Mouse (Mus musculus) adrenal gland, adult 2 months (tissue): ENCODE measurements around the gene Morc1. TPM values are rescaled to one million over a fixed set of nuclear protein-coding genes. Genes with fewer than 3 reads are reported as not detected.

Source experiments
- DNase-seq: peaks from one replicate; pipeline ENCODE4 v3.0.0; 2021
- polyA plus RNA-seq: library from polyadenylated mRNA; depleted of rRNA; stranded (reverse); fragments of >200 nt; gene quantifications from 2 replicates; pipeline ENCODE4 v1.2.3, GENCODE M21; 2012
- total RNA-seq, 2 experiments: library from RNA; stranded (reverse); gene quantifications; 2 replicates each; pipeline ENCODE4 v1.2.3; 2021

The Morc1 gene
- total and polyA plus RNA-seq, 3 experiments: not detected

DNA sequence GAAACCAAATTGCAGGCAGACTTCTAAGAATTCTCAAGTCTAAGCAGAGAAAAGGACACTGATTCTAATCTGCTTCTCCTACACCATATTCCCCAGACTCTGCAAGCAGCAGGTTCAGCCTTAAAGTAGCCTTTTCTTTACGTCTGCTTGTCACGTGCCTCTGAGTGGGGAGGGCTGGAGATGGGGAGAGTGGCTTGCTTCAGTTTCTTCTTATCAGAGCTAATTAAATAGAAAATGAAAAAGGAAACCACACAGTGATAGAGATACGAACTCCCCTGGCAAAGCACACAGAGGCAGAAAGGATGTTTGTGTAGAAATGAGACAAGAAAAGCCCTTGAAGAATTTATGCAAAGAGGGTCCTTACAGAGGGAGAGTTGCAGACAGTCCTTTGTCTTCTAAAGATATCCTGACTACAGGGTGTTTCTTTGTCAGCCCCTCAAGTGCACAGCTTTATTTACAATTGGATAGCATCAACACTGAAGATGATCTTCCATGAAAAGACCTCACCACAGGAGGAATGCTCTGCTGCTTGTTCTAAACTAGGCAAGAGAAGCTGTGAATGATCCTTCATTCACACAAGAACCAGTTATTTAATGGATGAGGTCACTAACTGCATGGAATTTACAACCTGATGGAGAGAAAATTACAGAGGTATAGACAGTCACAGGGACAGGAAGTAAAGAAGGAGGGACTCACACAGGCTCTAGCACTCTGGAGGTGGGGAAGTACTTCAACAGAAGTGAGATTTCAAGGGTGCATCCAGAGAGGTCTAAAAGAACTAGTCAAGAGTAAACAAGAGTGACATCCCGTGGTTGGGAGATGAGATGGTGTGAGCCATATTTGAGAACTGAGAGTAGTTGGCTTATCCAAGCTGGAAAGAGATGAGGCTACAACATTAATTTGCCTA lies 44.1 kb downstream of the Morc1 start:
- DNase-seq: no peak

DNA sequence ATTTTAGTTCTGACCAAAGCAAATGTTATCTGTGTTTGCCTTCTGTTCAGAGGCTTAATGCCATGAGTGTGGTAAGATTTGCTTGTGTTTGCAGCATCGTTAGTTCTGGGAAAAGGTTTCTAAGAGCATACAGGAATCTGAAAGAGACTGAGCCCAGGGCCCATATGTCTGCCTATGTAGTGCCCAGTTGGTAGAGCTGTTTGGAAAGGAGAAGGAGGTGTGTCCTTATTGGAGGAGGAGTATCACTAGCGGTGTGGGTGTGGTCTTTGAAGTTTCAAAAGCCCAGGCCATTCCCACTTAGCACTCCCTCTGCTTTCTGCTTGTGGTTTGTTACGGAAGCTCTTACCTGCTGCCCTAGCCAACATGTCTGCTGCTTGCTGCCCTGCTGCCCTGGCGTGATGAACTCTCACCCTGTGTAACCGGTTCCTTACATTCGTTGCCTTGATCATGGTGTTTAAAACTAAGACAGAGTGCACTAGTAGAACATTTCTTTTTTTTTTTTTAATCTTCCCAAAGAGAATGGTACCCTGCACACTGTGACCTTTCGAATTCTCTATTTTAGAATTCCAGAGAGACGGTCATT lies 48.3 kb downstream of the Morc1 start:
- DNase-seq: no peak

DNA sequence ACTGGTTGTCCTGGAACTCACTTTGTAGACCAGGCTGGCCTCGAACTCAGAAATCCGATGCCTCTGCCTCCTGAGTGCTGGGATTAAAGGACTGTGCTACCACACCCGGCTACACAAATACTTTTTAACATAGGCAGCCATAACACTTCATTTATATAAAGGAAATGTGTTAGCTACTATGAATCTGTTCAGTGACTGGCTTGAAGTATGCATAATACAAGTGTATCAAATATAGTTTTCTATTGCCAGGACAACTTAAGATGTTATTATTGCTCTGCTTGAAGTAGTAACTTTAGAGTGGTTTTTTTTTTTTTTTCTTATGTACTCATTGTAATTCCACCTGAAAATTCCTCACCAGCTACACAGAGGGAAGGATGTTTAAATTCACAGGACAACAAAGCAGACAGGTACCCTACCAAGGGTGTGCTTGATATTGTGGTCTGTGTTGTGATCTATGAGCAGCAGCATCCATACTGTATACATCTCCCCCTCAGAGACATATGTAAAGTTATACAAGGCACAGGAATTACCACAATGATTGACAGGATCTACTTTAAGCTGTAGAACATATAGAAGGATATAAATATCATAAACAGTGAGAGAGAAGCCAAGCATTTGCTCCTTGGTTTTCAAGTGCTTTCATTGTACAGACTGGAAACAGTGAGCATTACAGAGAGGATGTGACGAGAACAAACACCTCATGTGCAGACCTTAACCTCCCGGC lies 85.9 kb downstream of the Morc1 start:
- DNase-seq: no peak

DNA sequence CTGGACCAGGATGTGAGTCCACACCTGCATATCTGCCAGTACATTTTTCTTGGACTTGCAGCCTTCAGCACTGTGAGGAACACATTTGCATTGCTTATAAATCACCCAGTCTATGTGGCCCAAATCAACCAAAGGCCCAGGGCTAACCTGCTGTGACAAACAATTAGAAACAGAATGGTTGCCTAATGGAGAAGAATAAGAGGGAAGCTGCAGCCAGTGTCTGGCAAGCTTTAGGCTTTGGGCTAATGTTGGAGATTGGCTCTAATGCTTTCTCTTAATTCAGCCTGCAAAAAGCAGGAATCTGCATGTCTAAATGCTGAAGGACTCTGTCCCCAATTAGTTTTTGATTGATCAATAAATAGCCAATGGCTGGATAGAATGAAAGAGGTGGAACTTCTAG lies 88.5 kb downstream of the Morc1 start:
- DNase-seq: no peak

DNA sequence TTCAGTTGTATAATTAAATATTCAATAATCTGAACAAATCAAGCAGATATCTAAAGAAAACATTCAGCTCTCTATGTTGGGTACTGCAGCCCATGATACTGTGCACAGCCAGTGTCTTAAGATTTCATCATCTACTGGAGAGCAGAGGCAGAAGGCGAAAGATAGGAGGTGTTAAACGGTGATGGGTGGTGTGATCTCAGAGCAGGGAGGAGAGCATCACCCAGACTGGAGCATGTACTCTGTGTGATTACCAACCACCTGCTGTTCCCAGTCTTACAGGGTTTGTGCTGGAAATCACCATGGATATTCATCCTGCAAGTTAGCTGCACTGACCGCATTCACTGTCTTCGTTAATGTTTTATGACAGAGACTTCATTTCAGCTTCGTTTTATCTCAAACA lies 106.1 kb downstream of the Morc1 start:
- DNase-seq: no peak

- DNase-seq: no peak
Observed at GRCm38 (mm10) chr16:48562290-48563080, 131.4 kb downstream of the Morc1 start.

DNA sequence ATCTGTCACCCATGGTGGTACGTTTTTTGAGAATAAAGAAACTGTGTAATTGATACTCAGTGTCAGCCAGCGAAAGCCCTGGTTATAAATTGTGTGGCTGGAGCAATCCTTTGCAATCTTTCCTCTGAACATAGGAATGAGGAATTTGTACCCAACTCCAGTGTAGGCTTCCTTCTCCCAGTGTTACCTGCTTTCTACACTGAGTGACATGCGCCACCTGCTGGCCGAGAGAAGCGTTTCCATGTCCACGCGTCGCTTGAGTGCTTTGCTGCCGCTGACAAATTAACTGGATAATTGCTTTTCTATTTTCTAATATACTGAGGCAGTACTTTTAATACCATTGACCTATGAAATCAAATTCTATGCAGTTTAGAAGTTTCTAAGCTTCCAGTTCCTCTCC lies 139.3 kb downstream of the Morc1 start:
- peak; percentile 62 for DNase-seq

DNA sequence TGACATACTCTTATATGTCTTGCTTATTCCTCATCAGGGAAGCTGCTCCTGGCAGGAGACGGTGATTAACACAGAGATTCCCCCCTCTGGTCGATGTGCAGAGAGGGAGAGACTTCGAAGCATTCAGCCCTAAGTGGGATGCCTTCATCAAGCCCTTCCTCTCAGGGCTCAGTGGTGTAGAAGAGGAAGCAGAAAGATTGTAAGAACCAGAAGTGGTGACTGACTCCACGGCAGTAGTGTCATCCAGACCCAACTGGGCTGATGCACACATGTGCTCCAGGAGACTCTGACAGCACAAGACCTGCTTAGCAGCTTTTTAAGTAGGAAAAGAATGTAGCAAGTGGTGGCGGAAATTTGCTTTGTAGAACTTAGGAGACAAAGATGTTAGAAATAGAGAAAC lies 143.0 kb downstream of the Morc1 start:
- DNase-seq: no peak

- no peak for DNase-seq
Observed at GRCm38 (mm10) chr16:48574499-48574898, 143.5 kb downstream of the Morc1 start.

DNA sequence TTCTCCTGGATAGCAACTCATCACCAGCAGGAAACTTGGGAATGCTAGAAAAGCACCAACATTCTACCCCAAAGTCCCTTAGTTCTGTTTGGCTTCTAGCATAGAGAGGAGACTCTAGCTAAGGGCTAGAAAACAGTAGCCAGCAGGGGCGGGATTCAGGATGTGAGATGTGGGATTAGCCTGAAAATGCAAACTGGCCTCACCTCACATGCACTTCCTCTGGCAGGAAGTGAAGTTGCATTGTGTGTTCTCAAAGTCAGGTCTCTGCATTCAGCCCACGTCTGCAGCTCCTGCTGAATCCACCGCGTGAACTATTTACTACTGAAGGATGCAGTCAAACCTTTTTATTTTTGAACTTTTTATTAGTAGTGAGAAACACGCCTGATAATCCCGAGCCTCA lies 154.3 kb downstream of the Morc1 start:
- DNase-seq: no peak

DNA sequence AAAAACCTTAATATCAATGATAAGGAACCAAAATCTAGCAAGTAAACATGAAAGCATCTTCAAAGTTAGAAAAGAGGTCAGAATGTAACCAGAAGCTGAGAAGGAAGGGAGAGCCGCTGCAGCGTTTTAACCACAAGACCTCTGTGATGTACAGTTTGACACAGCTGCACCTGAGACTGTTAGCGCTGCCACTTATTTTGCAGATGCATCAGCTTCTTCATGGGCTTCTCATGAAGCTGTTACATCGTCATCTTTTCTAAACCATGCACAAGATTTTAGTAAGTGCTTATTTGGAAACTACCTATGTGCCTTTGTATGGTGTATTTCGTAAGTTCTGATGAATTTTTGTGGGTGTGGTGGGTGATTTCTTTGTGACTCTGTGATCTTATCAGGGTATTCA lies 163.4 kb downstream of the Morc1 start:
- DNase-seq: no peak

DNA sequence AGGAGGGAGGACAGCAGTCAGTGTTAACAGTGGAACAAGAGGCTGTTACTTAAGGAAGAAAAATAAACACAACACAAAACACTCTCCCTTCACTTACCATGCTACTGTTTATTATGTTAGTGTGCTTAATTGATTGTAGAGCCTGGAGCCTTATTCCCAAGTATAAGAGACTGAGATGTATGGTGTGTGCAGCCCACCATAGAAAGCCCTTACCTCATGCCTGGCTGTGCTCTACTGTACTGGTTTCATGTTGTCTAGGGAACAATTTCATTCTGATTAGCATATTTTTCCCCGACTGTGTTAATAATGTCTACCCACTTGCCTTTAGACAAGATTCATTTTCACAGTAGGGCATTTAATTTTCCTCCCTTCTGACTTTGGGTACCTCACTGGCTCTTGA lies 164.2 kb downstream of the Morc1 start:
- DNase-seq: no peak

DNA sequence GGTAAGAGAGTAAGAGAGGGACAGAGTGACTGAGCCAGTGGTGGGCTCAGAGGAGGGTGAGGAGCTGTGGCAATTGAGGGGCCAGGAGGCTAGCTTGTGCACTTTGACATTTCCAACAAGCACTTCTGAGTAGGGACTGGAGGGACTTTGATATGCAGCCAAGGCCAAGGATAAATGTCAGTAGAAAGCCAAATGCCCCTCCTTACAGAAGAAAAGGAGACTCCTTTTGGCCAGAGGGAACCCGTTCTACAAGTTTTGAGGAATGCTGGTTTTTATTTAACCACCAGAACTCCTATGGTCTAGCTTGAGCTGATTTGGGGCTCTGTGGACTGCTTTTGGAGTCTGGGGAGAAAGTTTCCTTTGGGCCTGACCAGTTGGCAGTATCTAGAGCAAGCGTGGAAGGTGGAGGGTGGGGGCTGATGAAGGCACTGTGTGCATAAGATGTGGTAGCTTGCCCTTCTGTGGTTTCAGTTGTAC lies 172.7 kb downstream of the Morc1 start:
- DNase-seq: no peak

DNA sequence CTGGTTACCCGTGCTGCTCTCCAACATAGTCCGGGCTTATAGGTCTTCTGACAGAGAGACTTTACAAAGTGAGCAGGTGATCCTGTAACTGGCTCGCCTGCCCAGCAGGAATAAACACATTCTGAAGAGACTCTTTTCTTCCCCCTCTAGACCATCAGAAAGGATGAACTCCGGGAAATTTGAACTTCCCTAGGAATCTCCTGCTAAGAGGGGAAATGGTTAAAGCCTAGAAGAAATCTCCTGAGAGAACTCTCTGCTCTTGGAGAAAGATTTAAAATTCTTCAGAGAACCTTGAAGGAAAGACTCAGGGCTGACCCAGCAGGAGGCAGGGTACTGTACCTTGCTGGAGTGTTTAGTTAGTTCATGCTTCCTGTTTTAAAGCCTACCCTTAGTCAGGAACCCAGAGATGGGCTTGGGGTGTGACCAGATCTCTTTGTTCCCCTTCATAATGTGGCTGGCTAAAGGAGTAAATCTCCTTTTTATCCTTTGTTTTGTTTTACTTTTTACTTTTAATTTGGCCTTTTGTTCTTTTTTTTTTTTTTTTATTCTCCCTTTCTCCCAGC lies 175.5 kb downstream of the Morc1 start:
- no peak for DNase-seq

GRCm38 (mm10) chr16:48608224-48608623 lies 177.2 kb downstream of the Morc1 start:
- DNase-seq: no peak

- DNase-seq: no peak
Observed at GRCm38 (mm10) chr16:48610866-48611265, 179.8 kb downstream of the Morc1 start.

GRCm38 (mm10) chr16:48611436-48611835 lies 180.4 kb downstream of the Morc1 start:
- no peak for DNase-seq

DNA sequence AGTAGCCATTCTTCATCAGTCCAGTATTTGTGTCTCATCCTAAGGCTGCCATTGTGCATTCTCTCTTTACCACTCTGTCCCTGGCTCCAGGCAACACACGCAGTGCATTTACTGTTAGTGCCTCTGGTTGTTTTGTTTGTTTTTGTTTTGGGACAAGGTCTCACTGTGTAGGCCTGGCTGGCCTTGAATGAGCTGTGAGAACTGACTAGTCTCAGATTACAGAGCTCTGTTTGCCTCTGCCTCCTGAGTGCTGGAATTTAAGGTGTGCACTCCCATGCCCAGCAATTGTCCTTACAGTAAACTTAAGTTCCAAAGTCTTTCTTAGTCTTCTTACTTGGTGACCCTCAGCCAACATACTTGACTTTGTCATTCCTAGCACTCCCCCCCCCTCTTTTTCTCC lies 182.7 kb downstream of the Morc1 start:
- DNase-seq: no peak

DNA sequence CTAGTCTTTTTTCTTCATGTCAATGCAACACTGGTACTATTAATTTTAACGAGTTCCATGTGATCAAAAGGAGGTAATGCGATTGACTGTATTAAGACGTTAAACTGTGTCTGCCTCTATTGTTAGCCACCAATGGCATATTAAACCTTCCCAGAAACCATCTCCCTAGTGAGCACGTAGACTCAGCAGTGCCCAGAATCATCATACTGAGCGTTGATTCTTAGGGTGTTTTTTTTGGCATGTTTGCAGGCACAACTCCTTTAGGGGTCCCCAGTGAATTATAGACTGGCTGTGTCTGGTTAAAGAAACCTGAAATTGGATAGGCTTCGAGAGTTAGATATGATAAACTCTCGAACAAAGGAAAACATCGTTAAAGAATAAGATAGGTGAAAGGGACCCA lies 189.5 kb downstream of the Morc1 start:
- DNase-seq: no peak

DNA sequence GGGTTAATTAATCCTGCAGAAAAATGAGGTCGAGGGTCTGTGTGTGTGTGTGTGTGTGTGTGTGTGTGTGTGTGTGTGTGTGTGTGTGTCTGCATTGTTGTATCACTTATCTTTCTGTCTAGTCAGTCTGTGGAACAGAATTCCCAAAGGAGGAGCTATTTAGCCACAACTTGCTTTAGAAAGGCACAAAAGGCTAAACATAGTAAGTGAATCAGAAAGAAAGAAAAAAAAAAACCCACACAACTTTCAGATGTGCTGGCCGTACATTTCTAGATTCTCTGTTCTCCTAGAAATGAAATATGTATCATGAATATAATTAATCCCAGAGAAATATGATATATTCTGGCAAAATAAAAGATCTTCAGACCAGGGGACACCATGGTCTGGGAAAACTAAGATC lies 190.0 kb downstream of the Morc1 start:
- DNase-seq: no peak

DNA sequence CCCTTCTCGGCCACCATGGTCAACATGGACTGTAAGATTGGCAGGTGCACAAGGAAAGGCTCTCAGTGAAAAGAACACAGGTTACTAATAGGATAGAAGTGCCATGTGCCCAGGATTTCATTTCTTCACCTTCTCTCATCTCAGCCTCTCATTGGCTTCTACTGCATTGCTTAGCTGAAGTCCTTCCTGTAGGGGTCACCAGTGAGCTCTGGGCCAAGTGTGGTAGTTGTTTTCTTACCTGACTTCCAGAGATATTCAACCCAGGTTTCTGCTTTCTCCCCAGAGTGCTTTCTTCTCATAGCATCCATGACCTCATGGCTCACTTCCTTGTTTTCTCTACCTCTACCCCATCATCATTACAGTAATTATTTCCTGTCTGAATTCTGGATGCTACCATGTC lies 192.4 kb downstream of the Morc1 start:
- DNase-seq: peak; percentile 8

DNA sequence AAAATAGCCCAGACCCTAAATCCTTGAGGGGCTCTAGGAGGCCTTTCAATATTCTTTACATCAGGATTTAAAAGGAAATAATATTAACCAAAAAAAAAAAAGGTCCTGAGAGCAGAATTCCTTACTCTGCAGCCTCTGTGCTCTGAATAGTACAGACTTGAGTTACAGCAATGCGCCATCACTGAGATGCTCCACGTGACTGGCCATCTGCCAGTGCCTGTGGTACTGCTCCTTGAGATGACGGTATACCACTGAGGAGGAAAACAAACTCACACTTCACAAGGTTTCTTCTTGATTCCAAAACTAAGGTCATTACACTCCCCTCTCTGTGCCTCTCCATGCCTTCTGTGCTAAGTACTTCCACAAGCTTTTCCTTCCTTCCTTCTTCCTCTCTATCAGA lies 195.1 kb downstream of the Morc1 start:
- DNase-seq: no peak
